Mouse (Mus musculus) retina, adult 2 months (tissue): ENCODE data around the gene Vwf.

Experiments
- DNase-seq: peaks from one replicate; pipeline ENCODE4 v3.0.0-alpha.2; 2012; ENCODE audit warnings: low read depth, low spot score

Gene Vwf

DNA sequence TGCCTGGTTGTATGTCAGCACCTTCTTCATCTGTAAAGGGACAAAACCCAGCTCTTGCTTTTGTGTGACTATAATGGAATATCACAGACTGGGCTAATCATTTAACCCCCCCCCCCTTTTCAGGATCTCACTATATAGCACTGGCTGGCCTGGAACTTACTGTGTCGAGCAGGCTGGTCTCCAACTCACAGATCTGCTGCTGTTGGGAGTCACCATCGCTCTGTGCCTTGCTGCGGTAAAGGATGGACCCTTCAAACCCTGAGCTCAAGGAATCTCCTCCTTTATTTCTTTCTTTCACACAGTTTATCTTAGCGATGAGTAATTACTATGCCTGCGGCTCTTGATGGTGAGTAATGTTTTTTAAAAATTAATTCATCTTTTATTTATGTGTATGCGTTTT is at the start of gene Vwf:
Gene Vwf, plus strand, starts transcription at position 301 of the 400 bp plus-strand sequence.
- DNase-seq, result no peak

DNA sequence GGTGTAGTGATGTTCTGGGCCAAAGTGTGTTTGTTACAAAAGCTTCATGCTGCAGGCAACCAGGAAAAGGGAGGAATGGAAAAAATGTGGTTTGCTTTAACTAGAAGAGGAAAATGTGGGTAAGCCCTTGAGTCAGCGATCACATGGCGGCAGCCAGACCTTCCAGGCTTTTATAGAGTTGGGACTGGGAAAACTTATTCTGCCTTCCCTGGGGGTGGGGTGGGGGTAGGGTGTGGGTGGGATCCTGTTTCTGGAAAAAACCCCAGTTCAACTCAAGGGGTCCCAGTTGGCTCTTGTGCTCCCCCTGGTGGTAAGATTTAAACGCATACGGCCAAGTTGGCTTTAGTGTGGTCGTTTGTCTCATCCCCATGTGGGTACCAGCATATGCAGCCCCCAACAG is 48.5 kb upstream of the Vwf start:
- no peak for DNase-seq

DNA sequence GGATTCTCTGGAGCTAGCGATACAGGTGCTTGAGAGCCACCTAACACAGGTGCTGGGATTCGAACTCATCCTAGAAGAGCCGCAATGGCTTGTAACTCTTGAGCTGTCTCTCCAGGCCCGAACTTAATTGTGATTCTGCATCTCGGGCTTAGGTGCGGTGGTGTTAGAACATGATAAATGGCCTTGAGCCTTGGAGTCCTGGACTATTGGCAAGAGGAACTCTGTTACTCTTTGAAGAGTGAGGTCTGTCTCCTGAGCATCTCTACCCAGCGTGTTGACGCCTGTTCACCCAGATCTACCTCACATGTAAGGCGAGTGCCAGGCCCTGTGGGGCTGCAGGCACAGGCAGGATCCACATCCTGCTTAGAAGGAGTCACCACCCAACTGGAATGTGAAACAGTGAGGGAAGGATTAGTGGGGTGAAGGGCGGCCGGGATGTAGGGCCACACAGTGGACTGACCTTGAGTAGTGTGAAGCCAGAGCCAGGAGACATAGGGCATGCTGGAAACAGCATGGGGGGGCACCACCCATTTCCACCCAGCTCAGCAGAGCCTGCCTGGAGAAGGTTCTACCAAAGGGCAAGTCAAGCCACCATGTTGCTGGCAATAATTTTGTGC is 43.3 kb upstream of the Vwf start:
- no peak for DNase-seq

DNA sequence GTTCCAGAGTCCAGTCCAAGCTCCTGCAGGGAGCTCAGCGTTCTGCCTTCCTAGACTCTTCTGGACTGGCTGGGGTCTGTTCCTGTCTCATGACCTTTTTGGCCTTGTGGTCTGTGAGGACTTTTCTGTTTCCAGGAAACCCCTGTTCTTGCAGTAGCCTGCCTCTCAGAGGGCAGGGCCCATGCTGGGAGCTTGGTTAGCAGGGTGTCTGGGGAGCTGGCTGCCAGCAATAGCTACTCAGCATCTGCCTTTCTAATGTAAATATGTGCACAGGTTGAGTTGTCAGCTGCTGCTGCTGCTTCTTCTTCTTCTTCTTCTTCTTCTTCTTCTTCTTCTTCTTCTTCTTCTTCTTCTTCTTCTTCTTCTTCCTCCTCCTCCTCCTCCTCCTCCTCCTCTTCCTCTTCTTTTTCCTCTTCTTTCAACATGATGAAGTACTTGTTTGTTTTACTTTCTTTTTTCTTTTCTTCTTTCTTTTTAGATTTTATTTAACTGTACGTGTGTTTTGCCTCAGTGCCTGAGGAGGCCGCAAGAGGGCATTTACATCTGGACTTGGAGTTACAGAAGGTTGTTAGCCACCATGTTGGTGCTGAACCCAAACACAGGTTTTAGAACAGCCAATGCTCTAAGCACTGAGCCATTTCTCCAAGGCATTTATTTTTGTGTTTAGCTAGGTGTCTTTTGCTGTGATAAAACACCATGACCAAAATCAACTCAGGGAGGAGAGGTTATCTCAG is 41.8 kb upstream of the Vwf start:
- no peak for DNase-seq

DNA sequence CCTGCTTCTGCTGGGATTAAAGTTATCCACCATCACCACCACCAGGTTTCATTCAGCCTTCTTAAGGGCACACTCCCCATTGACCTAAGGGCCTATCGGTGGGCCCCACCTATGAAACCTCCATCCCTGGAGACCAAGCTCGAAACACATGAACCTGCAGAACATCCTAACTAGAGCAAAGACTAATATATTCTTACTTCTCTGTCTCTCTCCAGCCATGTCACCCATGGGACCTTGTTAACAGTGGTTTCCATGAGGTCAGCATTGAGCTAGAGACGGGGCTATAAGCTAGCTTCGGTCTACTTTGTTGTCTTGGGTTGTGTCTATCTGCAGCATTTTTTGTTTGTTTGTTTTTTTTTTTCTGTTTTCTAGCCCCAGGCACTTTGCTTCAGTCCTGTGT is 40.1 kb upstream of the Vwf start:
- no peak for DNase-seq

DNA sequence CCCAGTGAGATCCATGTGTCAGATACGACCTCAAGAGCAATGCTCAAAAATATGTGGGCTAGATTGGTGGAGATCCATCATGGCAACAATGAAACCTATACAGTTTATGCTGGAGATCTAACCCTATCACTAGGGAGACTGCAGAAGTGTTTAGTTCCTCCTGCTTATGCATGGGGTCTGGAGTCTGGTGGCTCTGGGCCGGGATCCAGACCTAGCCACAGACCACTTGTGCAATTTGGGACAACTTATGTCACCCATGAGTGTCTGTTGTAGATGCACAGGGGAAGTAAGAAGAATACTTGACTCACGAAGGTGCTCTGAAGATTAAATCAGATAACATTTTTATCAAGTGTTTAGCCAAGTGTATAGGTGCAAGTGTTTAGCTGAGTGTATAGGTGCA is 36.8 kb upstream of the Vwf start:
- no peak for DNase-seq

DNA sequence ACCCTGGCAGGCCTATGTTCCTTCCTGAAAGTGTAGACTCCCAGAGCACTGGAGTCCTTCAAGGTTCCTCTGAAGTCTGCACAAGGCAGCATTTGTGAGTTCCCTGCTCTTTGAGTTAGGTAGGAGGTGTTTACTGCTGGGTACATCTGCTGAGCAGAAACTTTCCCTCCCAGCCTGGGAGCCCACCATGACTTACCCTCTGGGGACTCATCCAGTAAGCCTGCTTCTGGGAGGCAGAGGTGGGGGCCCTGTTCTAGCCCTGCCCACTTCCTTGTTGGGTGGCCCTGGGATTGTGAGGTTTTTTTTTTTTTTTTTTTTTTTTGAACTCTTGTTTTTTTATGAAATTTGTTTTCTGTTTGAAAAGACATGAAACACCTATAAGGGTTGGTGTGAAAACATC is 35.9 kb upstream of the Vwf start:
- DNase-seq, result no peak

DNA sequence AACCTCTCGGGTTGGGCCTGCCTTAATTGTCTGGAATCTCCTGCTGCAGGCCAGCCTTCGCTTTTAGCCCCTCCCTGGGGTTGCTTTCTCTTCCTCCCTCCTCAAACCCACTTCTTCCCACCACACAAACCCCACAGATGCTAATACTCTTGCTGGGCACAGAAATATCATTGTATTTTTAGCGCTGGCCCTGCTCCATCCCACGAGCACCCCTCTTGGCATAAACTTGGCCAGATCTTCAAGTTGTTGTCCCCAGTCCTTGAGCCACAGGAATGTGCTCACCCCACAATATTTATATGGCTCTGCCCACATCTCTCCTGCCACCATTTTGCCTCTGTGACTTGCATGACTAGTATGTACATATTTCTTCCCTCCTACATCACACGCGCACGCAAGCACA is 35.4 kb upstream of the Vwf start:
- no peak for DNase-seq

DNA sequence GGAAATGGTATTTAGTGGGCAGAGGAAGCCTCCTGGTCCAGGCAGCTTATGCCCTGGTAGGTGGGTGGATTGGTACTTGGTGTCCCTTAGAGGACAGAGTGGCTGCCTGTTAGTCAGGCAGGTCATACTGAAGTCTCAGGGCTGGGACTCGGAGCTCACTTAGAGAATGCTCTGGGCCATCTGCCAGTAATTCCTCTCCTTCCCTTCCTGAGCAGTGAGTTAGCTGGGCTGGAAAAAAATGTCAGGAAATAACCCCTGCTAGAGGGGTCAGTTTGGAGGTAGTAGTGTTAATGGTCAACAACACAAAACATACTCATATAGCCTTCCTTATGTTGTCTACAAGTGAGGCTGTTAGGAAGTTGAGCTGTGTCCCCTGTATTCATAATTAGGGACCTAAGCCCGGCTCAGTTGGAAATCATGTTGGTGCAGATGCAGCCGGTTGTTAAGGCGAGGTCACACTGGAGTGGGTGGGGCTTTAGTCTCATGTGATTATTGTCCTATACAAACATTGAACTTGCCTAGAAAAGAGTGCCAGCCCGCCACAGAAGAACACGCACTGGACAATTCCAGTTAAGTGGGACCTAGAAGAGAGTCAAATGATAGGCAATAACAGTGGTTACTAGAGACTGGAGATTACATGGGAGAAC is 33.5 kb upstream of the Vwf start:
- DNase-seq, result no peak

DNA sequence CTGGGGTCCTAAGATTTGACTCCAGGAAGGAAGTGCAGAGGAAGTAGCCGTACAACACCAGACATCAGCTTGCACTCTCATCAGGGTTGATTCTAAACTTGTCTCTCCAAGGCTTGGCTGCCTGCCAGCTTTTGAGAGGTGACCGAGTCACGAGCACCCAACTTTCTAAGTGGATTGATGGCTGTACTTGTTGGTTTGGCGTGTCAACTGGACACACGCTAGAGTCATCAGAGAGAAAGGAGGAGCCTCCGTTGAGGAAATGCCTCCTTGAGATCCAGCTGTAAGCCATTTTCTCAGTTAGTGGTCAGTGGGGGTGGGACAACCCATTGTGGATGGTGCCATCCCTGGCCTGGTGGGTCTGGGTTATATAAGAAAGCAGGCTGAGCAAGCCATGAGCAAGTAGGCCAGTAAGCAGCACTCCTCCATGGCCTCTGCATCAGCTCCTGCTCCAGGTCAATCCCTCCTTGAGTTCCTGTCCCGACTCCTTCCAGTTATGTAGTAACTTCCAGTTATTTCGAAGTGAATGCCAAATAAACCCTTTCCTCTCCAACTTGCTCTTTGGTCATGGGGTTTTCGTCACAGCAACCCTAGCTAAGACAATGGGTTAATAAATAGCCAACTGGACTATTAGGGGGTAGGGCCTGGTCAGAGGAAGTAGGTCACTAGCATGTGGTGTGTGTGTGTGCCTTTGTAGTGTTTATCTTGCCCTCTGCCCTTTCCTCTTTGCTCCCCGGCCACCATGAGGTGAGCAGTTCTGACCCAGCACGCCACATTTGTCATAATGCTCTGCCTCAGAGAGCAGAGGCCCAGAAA is 30.9 kb upstream of the Vwf start:
- no peak for DNase-seq

DNA sequence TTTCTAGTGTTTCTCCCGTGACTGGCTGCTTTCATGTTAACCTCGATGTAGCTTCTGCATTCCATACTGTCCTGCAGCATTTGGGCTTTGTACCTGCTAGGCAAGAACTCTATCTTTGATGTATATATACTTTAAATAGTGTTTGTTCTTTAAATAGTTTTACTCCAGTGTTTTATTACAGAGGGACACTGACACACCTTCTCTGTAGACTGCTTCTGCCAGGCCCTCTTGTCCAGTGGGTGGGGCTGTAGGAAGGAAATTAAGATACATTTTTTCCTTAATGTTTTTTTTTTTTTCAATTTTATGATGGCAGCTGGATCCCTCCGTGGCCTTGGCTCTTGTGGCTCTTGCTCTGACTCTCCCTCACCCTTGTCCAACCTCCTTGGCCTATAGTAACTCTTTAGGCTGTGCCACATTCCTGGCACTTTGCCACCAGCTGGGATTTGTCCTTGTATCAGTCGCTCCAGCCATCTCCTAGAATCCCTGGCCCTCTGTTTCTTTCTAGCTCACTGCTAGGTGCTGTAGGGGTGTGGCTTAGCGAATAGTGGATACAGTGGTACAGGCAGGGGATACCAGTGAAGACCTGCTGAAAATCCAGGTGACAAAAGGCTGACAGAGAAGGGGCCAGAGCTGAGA is 24.9 kb upstream of the Vwf start:
- DNase-seq, result no peak

DNA sequence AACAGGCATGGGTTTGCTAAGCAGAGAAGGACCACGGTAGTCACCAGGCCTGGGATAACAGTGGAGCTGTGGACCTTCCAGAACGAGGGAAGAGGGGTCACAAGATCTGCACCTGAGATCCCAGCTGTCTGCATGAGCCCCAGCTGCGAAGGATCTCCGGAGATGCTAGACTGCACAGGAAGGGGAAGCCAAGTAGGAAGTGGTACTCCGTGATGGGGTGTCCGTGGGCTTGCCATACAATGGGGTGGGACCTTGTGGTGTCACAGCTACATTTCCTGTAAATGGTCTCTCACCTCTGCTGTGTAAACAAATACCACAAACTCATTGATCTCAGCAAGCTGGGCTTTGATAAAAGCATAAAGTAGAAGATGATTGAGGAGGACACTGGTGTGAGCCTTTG is 22.5 kb upstream of the Vwf start:
- no peak for DNase-seq

DNA sequence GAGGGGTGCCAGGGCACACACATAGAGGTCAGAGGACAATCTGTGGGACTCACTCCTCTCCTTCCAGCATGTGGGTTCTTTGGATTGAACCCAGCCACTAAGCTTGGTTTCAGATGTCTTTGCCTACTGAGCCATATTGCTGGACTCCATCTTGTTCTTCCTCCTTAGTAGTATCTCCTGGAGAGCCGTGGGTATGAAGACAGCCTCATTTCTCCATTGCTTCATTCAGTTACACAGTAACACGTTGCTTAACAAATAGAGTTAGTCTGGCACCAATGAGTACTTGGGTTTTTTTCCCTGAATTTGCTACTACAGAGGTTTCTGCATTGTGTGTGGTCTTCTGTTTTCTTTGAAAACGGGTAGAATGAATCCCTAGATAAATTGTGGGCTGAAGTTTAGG is 20.5 kb upstream of the Vwf start:
- no peak for DNase-seq

DNA sequence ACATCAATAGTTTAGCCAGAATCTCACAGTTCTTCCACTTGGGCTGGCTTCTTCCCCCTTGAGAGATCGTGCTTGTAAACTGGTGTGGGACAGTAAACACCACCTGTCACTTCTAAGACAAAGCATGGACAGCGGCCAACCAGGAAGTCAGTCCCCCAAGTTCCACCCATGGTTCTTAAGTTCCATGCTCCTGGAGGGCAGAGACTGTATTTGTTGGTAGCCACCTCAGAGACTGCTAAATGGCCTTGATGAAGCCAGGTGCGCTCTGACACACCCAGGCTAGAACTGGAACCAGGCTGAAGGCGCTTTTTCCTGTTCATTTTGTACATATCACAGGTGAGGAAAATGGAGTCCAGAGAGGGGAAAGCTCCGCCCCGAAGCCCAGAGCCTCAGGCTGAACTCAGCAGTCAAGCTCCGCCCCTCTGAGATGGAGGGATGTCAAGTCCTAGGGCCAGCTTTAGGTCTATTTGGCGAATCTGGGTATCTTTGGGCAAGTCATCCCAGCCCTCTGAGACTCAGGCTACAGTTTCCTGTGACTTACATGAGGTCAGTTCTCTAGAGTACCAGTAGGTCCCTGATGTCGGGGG is 17.9 kb upstream of the Vwf start:
- DNase-seq, result no peak

DNA sequence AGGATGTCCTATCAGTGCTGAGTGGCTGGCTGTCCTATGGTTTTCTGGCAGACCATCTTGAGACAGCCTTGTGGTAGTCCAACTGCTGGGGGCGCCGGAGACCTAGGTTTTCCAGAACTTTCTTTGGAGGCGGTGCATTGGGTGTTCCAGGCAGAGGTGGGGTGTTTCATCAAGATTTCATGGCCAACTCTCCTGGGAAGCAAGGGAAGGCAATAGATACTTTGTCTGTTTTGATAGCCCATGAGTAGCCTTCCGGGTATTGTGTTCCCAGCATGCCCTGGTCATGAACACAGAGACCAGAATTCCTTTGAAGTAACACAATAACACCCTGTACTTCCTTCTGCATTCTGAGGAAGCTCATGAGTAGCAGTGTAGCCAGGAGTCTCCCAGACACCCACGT is 17.1 kb upstream of the Vwf start:
- DNase-seq, result no peak

DNA sequence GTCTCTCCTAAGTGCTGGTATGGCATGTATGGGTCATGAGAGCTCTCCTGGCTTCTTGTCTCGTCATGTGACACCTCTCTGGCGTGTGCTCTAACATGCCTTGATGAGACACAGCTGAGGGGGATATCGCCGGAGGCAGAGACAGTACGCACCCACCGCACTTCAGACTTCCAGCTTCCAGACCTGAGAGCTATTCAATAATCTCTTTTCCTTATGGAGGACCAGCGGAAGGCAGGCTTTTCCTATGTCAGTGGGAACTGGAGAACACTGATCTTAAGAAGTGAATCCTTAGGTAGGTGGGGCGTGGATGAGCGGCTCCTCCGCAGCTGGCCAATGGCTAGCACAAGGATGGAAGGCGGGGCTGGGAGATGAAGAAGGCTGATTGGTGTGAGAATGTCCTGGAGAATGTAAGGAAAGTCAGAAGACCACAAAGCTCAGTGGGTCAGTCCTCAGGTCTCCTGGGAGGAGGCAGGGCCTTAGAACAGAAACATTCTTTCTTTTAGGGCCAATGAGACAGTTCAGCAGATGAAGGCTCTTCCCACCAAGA is 13.4 kb upstream of the Vwf start:
- DNase-seq, result no peak

DNA sequence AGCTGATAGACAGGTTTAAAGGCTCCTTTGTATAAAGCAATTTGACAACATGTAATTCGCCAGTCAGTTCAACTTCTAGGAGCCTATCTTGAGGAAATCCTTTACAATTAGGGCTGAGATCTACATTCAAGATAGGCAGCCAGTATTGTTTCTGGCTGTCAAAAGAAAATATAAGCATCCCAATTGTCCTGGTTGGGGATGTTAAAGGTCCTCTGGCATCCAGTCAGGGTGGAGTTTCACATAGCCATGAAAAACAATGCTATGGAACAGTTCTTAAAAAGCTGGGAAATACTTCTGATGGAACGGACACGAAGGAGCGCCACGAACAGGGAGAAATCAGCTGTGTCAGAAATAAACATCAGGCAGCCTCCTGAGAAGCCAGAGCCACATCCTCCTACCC is 11.6 kb upstream of the Vwf start:
- no peak for DNase-seq

DNA sequence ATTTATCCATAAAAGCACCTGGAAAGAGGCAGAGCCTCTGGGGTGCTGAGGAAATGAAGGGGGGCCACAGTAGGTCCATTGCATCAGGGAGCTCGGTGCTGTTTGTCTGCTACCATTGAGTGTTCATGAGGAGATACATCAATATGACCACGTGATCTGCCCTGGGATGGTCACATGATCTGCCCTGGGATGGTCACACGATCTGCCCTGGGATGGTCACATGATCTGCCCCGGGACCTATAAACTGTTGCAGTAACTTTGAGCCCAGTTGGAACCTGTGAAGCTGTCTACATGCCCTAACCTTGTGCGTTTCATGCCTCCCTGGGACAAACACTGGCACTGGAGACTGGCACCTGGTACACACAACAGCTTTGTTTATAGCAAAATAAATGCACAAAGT is 8.1 kb upstream of the Vwf start:
- no peak for DNase-seq

DNA sequence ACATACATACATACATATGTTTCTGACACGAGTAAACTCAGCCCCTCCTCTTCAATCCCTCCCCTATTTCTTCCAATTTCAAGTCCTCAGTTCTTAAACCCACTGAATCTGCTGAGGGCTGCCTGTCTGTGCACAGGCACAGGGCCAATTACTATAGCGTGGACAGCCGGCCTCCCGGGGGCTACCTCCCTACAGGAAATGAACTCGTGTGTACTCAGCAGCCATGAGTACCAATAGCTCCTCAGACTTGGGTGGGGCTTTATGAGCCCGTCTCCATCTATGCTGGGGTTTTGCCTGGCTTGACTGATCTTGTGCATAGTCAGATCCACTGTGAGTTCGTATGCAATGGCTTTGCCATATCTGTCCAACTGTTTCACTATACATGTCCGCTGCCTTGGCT is 7.2 kb upstream of the Vwf start:
- DNase-seq, result no peak

DNA sequence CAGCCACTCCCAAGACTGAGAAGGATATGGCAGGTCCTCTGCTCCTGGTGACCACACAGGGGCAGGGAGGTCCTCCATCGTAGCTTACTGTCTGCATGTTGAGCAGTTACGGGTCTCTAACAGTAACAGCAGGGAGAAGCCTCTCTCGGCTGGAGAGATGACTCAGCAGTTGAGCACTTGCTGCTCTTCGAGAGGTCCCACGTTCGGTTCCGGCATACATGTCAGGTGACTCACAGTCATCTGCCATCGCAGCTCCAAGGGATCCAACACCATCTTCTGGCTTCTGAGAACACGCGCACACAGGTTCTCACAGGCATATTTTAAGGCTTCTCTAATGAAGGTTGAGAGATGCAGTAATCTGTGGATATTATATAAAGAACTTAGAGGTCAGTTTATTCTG is 6.4 kb upstream of the Vwf start:
- no peak for DNase-seq

DNA sequence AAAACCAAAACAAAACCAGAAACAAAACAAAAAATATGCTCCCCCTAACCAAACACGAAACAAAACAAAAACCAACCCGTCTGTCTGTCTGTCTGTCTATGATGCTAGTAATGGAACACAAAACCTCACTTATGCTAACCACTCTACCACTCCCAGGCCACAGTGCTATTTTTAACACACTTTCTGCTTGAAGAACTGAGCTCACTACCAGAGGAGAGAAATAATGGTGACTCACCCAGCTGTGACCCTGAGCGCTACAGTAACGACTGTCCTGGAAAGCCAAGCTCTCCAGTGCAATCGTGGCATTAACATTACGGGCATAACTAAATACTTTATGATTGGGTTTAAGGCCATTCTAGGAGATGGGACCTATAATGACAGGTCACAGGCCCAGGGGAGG is 5.7 kb upstream of the Vwf start:
- no peak for DNase-seq
